Mouse (Mus musculus): ENCODE data around the gene Hdac9.

GRCm38 (mm10) chr12:34871028-34871427, 45.9 kb downstream of the Hdac9 start:
- TF ChIP-seq CTCF (IDR thresholded peaks at IDR 0.05; ENCODE audit: control insufficient read depth, insufficient read depth, insufficient read length) (no peak), MAX (IDR thresholded peaks at IDR 0.05) (no peak), CEBPB (IDR thresholded peaks at IDR 0.05; ENCODE audit: low read depth) (no peak), USF1 (IDR thresholded peaks at IDR 0.05; ENCODE audit: low read depth) (no peak), MYOD1 (IDR thresholded peaks at IDR 0.05; ENCODE audit: control insufficient read depth, insufficient read length, low read depth) (no peak), MYOG (IDR thresholded peaks at IDR 0.05; ENCODE audit: control insufficient read depth, extremely low read depth, insufficient read length) (no peak), FOSL1 (IDR thresholded peaks at IDR 0.05; ENCODE audit: insufficient read depth, low read length, poor library complexity, severe bottlenecking) (no peak)

Data from C2C12 (cell line).